Mouse (Mus musculus) hindbrain, embryonic 16.5 days (tissue): ENCODE measurements around the gene Dnaaf2. TPM values are rescaled to one million over a fixed set of nuclear protein-coding genes. Genes with fewer than 3 reads are reported as not detected.
"Not testable (repeated sequence)": the region's sequence is repeated elsewhere in the genome, so short reads cannot be mapped to it uniquely, and the experiment has no call there.

Experiments used
- ATAC-seq: fragments of 200-750 bp; cut with Nextera tagmentation; 2 replicates; pipeline ENCODE4 v1.8.0; 2017; ENCODE audit warnings: moderate TSS enrichment, moderate library complexity
- H3K27ac ChIP-seq: fragments of 300-500 bp; sonication (generic); 2 replicates; pipeline ENCODE4 v1.5.1; 2014; ENCODE audit warnings: low read depth, mild to moderate bottlenecking, control low read depth, low read length, moderate library complexity
- H3K27me3 ChIP-seq: fragments of 300-500 bp; sonication (generic); replicated peaks from 2 replicates; pipeline ENCODE4 v1.6.1; 2014; ENCODE audit warnings: low read length; ENCODE audit not compliant: control insufficient read depth, insufficient read depth
- H3K36me3 ChIP-seq: fragments of 300-500 bp; sonication (generic); 2 replicates; pipeline ENCODE4 v1.6.1; 2014; ENCODE audit warnings: mild to moderate bottlenecking, low read length, moderate library complexity, mixed read lengths; ENCODE audit not compliant: control insufficient read depth, insufficient read depth
- H3K4me1 ChIP-seq: fragments of 300-500 bp; sonication (generic); 2 replicates; pipeline ENCODE4 v1.6.1; 2014; ENCODE audit warnings: low read depth, low read length; ENCODE audit not compliant: control insufficient read depth, insufficient read depth
- H3K4me2 ChIP-seq: fragments of 300-500 bp; sonication (generic); 2 replicates; pipeline ENCODE4 v1.6.1; 2014; ENCODE audit warnings: mild to moderate bottlenecking, low read length, control low read depth, moderate library complexity
- H3K4me3 ChIP-seq: fragments of 300-500 bp; sonication (generic); 2 replicates; pipeline ENCODE4 v1.5.1; 2014; ENCODE audit warnings: mild to moderate bottlenecking, low read length, control low read depth, moderate library complexity
- H3K9ac ChIP-seq: fragments of 300-500 bp; sonication (generic); 2 replicates; pipeline ENCODE4 v1.6.1; 2014; ENCODE audit warnings: low read depth, mild to moderate bottlenecking, control low read depth, low read length, moderate library complexity
- H3K9me3 ChIP-seq: fragments of 300-500 bp; sonication (generic); 2 replicates; pipeline ENCODE4 v1.6.1; 2014; ENCODE audit warnings: mild to moderate bottlenecking, low read length, moderate library complexity; ENCODE audit not compliant: control insufficient read depth
- WGBS: fragments of 180-500 bp; shearing (Covaris S2); extraction: QIAGEN DNeasy Blood & Tissue Kit; methylation state at CpG from one replicate; pipeline ENCODE4 v1.1.7; 2014; 5-methylcytosine and 5-hydroxymethylcytosine counted together
- polyA plus RNA-seq: library from polyadenylated mRNA; unstranded; fragments of >200 nt; fragmentation: Nextera tagmentation; extraction: Ambion mirVana; gene quantifications from 2 replicates; pipeline ENCODE4 v1.2.1, GENCODE M21; 2015

Dnaaf2 gene
- polyA plus RNA-seq, 1 experiment from 2014 or later = 6.8 TPM

- Histone ChIP-seq H3K4me3 (no peak overlapping the region), H3K9ac (no peak overlapping the region), H3K27me3 (no peaks in the 10 kb centered on the region), H3K36me3 (no peaks in the 10 kb centered on the region), H3K4me2 (no peak overlapping the region), H3K4me1 (peaks cover 8% of the 10 kb centered on the region), H3K9me3 (no peaks in the 10 kb centered on the region), H3K27ac (no peak overlapping the region)
- no peak for ATAC-seq
- WGBS = 94% methylated on average over 2 of the region's 2 CpGs
These were observed 26.9 kb downstream of the Dnaaf2 start for GRCm38 (mm10) chr12:69171307-69171706.

GRCm38 (mm10) chr12:69168461-69169106 lies 29.6 kb downstream of the Dnaaf2 start, which contains the start of gene Lrr1:
TSS of gene Lrr1 (plus strand) at chr12:69168814.
- H3K4me2 ChIP-seq = peak within 1 kb of the TSS; percentile 95
- peak within 1 kb of the TSS; percentile 74 for H3K9ac ChIP-seq
- H3K27ac ChIP-seq = peak within 1 kb of the TSS; percentile 69
- ATAC-seq = peak; percentile 97
- H3K4me1 ChIP-seq = peaks cover 8% of the 10 kb centered on the region
- H3K27me3 ChIP-seq = no peaks in the 10 kb centered on the region
- WGBS = under 1% methylated on average over 40 of the region's 40 CpGs
- H3K9me3 ChIP-seq = no peaks in the 10 kb centered on the region
- no peaks in the 10 kb centered on the region for H3K36me3 ChIP-seq
- H3K4me3 ChIP-seq = peak within 1 kb of the TSS; percentile 77

GRCm38 (mm10) chr12:69167656-69168460 lies 30.4 kb downstream of the Dnaaf2 start:
- Histone ChIP-seq H3K4me3 (peak overlapping the region; percentile 77), H3K4me2 (peak overlapping the region; percentile 95), H3K27ac (peak overlapping the region; percentile 48), H3K36me3 (no peaks in the 10 kb centered on the region), H3K9ac (peak overlapping the region; percentile 74), H3K27me3 (no peaks in the 10 kb centered on the region), H3K4me1 (peaks cover 8% of the 10 kb centered on the region), H3K9me3 (no peaks in the 10 kb centered on the region)
- ATAC-seq = peak; percentile 73
- WGBS = 7% methylated on average over 18 of the region's 18 CpGs

GRCm38 (mm10) chr12:69166861-69167581 lies 31.2 kb downstream of the Dnaaf2 start:
- H3K9ac ChIP-seq, H3K9me3 ChIP-seq, ATAC-seq, H3K27ac ChIP-seq, H3K27me3 ChIP-seq, H3K4me2 ChIP-seq, H3K4me1 ChIP-seq, H3K4me3 ChIP-seq, H3K36me3 ChIP-seq: not testable (repeated sequence)
- 72% methylated on average over 8 of the region's 8 CpGs for WGBS

- Histone ChIP-seq H3K9me3 (no peaks in the 10 kb centered on the region), H3K4me1 (peaks cover 8% of the 10 kb centered on the region), H3K27me3 (no peaks in the 10 kb centered on the region), H3K9ac (no peak overlapping the region), H3K36me3 (no peaks in the 10 kb centered on the region), H3K4me3 (no peak overlapping the region), H3K4me2 (no peak overlapping the region), H3K27ac (no peak overlapping the region)
- 65% methylated on average over 3 of the region's 3 CpGs for WGBS
- no peak for ATAC-seq
These were observed 33.3 kb downstream of the Dnaaf2 start for GRCm38 (mm10) chr12:69164904-69165303.

- H3K36me3 ChIP-seq, H3K4me3 ChIP-seq, H3K9ac ChIP-seq, H3K27ac ChIP-seq, ATAC-seq, H3K4me2 ChIP-seq, H3K9me3 ChIP-seq, H3K4me1 ChIP-seq, H3K27me3 ChIP-seq: not testable (repeated sequence)
- WGBS = 88% methylated on average over 4 of the region's 4 CpGs
These were observed 34.6 kb downstream of the Dnaaf2 start for GRCm38 (mm10) chr12:69163586-69163985.

GRCm38 (mm10) chr12:69160677-69161076 lies 37.6 kb downstream of the Dnaaf2 start:
- not testable (repeated sequence) for H3K9ac ChIP-seq, H3K4me3 ChIP-seq, H3K27ac ChIP-seq, H3K4me1 ChIP-seq, H3K27me3 ChIP-seq, ATAC-seq, H3K9me3 ChIP-seq, H3K4me2 ChIP-seq
- H3K36me3 ChIP-seq = peaks cover 14% of the 10 kb centered on the region
- 82% methylated on average over 2 of the region's 2 CpGs for WGBS

GRCm38 (mm10) chr12:69159578-69159940 lies 38.7 kb downstream of the Dnaaf2 start:
- no peak for ATAC-seq
- H3K4me1 ChIP-seq = peaks cover 7% of the 10 kb centered on the region
- no peaks in the 10 kb centered on the region for H3K9me3 ChIP-seq
- no peak overlapping the region for H3K27ac ChIP-seq
- H3K4me3 ChIP-seq = peak overlapping the region; percentile 22
- H3K9ac ChIP-seq = no peak overlapping the region
- H3K36me3 ChIP-seq = peaks cover 14% of the 10 kb centered on the region
- WGBS = 4% methylated on average over 9 of the region's 9 CpGs
- H3K4me2 ChIP-seq = peak overlapping the region; percentile 42
- no peaks in the 10 kb centered on the region for H3K27me3 ChIP-seq
